Mouse (Mus musculus) limb, embryonic 14.5 days (tissue): ENCODE results near the gene Sgip1. TPM values are rescaled to one million over a fixed set of nuclear protein-coding genes. Genes with fewer than 3 reads are reported as not detected.

Experiments
- ATAC-seq: fragments of 200-750 bp; cut with Nextera tagmentation; 2 replicates; pipeline ENCODE4 v1.8.0; 2017; ENCODE audit warnings: low read depth, moderate number of reproducible peaks, moderate TSS enrichment; ENCODE audit not compliant: low FRiP score
- DNase-seq: peaks from one replicate; pipeline ENCODE4 v3.0.0-alpha.2; 2015; ENCODE audit warnings: low spot score
- H3K27ac ChIP-seq: fragments of 300-500 bp; sonication (generic); replicated peaks from 2 replicates; pipeline ENCODE4 v1.5.1; 2014; ENCODE audit warnings: low read depth, mild to moderate bottlenecking, low read length, moderate library complexity, mixed read lengths
- H3K27me3 ChIP-seq: fragments of 300-500 bp; sonication (generic); 2 replicates; pipeline ENCODE4 v1.6.1; 2014; ENCODE audit warnings: low read length, mixed read lengths; ENCODE audit not compliant: control insufficient read depth, insufficient read depth
- H3K36me3 ChIP-seq: fragments of 300-500 bp; sonication (generic); 2 replicates; pipeline ENCODE4 v1.6.1; 2014; ENCODE audit warnings: mild to moderate bottlenecking, low read length, moderate library complexity, mixed read lengths; ENCODE audit not compliant: control insufficient read depth, insufficient read depth
- H3K4me1 ChIP-seq: fragments of 300-500 bp; sonication (generic); 2 replicates; pipeline ENCODE4 v1.6.1; 2014; ENCODE audit warnings: antibody characterized with exemption, low read length, mixed read lengths; ENCODE audit not compliant: control insufficient read depth, insufficient read depth
- H3K4me2 ChIP-seq: fragments of 300-500 bp; sonication (generic); replicated peaks from 2 replicates; pipeline ENCODE4 v1.6.1; 2014; ENCODE audit warnings: low read depth, mild to moderate bottlenecking, low read length, moderate library complexity; ENCODE audit not compliant: severe bottlenecking
- H3K4me3 ChIP-seq: fragments of 300-500 bp; sonication (generic); replicated peaks from 2 replicates; pipeline ENCODE4 v1.5.1; 2014; ENCODE audit warnings: low read length
- H3K9ac ChIP-seq: fragments of 300-500 bp; sonication (generic); 2 replicates; pipeline ENCODE4 v1.6.1; 2014; ENCODE audit warnings: mild to moderate bottlenecking, low read depth, low read length, moderate library complexity; ENCODE audit not compliant: severe bottlenecking
- H3K9me3 ChIP-seq: fragments of 300-500 bp; sonication (generic); 2 replicates; pipeline ENCODE4 v1.6.1; 2016; ENCODE audit warnings: low read length; ENCODE audit not compliant: control insufficient read depth
- POLR2A ChIP-seq: fragments of 200-500 bp; IDR thresholded peaks from 2 replicates; pipeline ENCODE4 v1.8.0; 2012; ENCODE audit warnings: inconsistent platforms, mild to moderate bottlenecking, moderate library complexity, borderline replicate concordance; ENCODE audit not compliant: insufficient read depth, insufficient read length; ENCODE audit errors: extremely low read depth
- WGBS: fragments of 180-500 bp; shearing (Covaris S2); extraction: QIAGEN DNeasy Blood & Tissue Kit; methylation state at CpG from one replicate; pipeline ENCODE4 v1.1.7; 2014; 5-methylcytosine and 5-hydroxymethylcytosine counted together
- polyA plus RNA-seq, 2 experiments: library from polyadenylated mRNA; depleted of rRNA in 1 of 2; stranded (reverse) in 1 of 2; unstranded in 1 of 2; fragments of >200 nt; fragmentation: Nextera tagmentation in 1 of 2; extraction: Ambion mirVana in 1 of 2; gene quantifications; 2 replicates each; pipeline versions ENCODE4 v1.2.1 to v1.2.3; 2012 to 2014

Sgip1 gene
- polyA plus RNA-seq, 2 experiments: 3.6 to 4.6 TPM

- ATAC-seq (no peak), DNase-seq (no peak)
- Histone ChIP-seq H3K36me3 (no peaks in the 10 kb centered on the region), H3K9ac (no peak overlapping the region), H3K27me3 (no peaks in the 10 kb centered on the region), H3K4me3 (no peak overlapping the region), H3K4me2 (no peak overlapping the region), H3K4me1 (no peaks in the 10 kb centered on the region; the same call in 1 of the 2 replicates), H3K9me3 (no peaks in the 10 kb centered on the region), H3K27ac (no peak overlapping the region)
- TF ChIP-seq POLR2A: no peak
- WGBS: 63% methylated on average over 11 of the region's 11 CpGs
These were observed 249.7 kb downstream of the Sgip1 start for GRCm38 (mm10) chr4:102990595-102991340.

GRCm38 (mm10) chr4:102991685-102992084 is 250.6 kb downstream of the Sgip1 start:
- H3K9ac ChIP-seq: no peak overlapping the region
- 69% methylated on average over 3 of the region's 3 CpGs for WGBS
- no peaks in the 10 kb centered on the region; the same call in 1 of the 2 replicates for H3K4me1 ChIP-seq
- DNase-seq (no peak), ATAC-seq (no peak)
- H3K9me3 ChIP-seq: no peaks in the 10 kb centered on the region
- H3K4me3 ChIP-seq: no peak overlapping the region
- H3K4me2 ChIP-seq: no peak overlapping the region
- no peaks in the 10 kb centered on the region for H3K36me3 ChIP-seq
- TF ChIP-seq POLR2A: no peak
- no peaks in the 10 kb centered on the region for H3K27me3 ChIP-seq
- no peak overlapping the region for H3K27ac ChIP-seq

DNA sequence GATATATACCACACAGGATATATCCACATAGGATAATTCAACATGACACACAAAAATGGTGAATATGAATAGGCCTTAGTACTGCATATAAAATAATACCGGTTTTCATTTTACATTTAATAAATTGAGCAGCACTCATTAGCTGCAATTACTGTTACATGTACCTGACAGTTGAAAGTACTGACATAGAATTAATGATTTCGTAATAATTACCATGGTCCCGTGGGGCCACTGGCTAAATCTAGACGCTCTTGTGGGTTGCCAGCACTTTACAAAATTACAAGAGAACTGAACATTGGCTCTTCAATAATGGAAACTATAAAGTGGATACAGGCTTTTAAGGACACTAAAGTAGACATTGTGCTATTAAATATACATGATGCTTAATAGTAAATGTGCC is 263.6 kb downstream of the Sgip1 start:
- DNase-seq: no peak
- ATAC-seq: no peak
- H3K4me1 ChIP-seq: peaks cover 26% of the 10 kb centered on the region
- H3K27me3 ChIP-seq: no peaks in the 10 kb centered on the region
- no peaks in the 10 kb centered on the region for H3K36me3 ChIP-seq
- H3K27ac ChIP-seq: peak overlapping the region; percentile 83; the same call in 1 of the 2 replicates
- 57% methylated on average over 4 of the region's 4 CpGs for WGBS
- no peak overlapping the region for H3K4me3 ChIP-seq
- H3K9ac ChIP-seq: no peak overlapping the region
- TF ChIP-seq POLR2A: no peak
- H3K4me2 ChIP-seq: no peak overlapping the region
- H3K9me3 ChIP-seq: no peaks in the 10 kb centered on the region

- peak; percentile 62; the same call in 1 of the 2 replicates for ATAC-seq
- no peaks in the 10 kb centered on the region for H3K36me3 ChIP-seq
- H3K4me3 ChIP-seq: no peak overlapping the region
- no peak overlapping the region for H3K9ac ChIP-seq
- peak; percentile 65 for DNase-seq
- no peak overlapping the region for H3K4me2 ChIP-seq
- no peak for TF ChIP-seq POLR2A
- peak overlapping the region; percentile 83 for H3K27ac ChIP-seq
- WGBS: 16% methylated on average over 15 of the region's 15 CpGs
- no peaks in the 10 kb centered on the region for H3K27me3 ChIP-seq
- peaks cover 26% of the 10 kb centered on the region for H3K4me1 ChIP-seq
- no peaks in the 10 kb centered on the region for H3K9me3 ChIP-seq
These were observed 264.3 kb downstream of the Sgip1 start for GRCm38 (mm10) chr4:103005190-103005945.

DNA sequence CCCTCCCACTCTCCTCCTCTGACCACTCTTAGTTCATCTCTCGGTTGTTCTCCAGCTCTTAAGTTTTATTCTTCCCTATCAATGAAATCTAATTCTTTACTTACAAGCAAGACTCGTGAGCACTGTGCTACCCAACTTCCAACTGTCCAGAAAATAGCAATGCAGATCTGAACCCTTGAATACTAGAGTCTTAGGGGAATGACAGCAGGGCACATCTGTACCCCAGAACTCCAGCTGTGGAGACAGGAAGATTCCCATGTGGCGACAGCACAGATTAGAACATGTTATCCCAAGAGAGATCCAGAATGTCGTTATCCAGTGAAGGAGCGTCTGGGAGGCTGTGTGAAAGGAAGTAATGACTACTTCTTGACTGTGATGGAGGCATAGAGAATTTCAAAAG is 265.2 kb downstream of the Sgip1 start:
- ATAC-seq (no peak), DNase-seq (no peak)

More for the DNA sequence above, 265.2 kb downstream of the Sgip1 start:
- Histone ChIP-seq H3K27me3 (no peaks in the 10 kb centered on the region), H3K27ac (peak overlapping the region; percentile 83), H3K9ac (no peak overlapping the region), H3K4me2 (no peak overlapping the region), H3K36me3 (no peaks in the 10 kb centered on the region), H3K4me1 (peaks cover 26% of the 10 kb centered on the region), H3K9me3 (no peaks in the 10 kb centered on the region), H3K4me3 (no peak overlapping the region)
- no peak for TF ChIP-seq POLR2A
- WGBS: 49% methylated on average over 5 of the region's 5 CpGs
